Mouse (Mus musculus) cerebellum, adult 18-20 months (tissue): ENCODE data around the gene Phactr4.
"Not testable (repeated sequence)": the region's sequence is repeated elsewhere in the genome, so short reads cannot be mapped to it uniquely, and the experiment has no call there.

ENCODE experiments used
- DNase-seq, 2 experiments: peaks; one replicate each; pipeline ENCODE4 v3.0.0; 2021

Gene Phactr4

DNA sequence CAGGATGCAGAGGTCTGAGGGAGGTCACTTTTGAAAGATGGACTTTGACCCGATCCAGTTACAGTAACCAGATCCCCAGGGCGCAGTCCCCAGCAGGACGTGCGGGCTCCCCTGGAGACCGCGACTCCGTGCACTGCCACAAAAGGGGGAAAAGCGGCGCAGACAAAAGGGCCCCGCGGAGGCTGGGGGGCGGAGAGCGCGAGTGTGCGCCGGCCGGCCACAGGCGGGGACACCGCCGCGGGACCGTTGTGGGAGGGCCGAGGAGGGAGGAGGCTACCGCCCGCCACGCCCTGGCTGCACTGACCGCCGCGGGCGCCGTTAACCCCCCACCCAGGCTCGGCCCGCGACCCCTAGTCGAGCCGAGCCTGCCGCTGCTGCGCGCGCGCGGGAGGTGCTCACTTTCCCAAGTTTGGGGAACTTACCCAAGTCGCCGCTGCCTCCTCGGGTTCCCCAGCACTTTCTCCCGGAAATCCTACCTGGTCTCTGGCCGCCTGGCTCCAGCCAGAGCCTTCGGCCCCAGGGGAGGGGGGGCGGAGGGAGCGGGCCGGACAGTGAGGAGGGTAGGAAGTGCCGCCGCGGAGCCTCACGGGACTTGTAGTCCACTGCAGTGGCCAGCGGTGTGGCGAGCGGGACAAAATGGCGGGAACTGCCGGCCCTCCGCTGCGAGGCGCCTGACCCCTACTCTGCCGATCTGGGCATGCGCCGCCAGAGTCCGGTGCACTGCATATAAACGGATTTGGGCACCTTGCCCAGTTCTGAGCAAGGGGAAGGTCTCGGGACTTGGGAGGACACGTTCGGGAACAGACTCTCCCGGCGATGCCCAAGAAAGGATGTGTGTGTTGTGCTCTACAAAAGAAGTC, at the start of gene Phactr4:
Phactr4 (minus strand) TSS at position 567 of the 860 bp plus-strand sequence.
- peak; percentile 95 to 98 for DNase-seq

DNA sequence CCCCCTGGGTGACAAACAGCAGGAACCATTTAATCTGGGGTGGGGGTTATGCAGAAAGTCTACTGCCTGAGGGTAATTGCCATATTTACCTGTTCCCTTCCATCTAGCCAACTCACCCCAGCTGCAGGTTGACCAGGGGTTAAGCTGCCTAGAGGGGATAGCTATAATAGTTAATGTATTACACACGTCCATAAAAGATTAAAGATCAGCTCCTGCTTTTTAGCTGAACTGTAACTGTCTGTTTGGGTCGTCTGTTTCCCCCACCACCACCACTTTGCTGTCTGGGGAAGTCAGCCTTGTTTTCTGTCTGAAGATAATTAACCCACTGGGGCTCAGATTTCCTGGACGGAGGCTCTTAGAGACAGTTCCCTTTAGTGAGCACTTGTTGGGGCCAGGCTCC, 47.6 kb upstream of the Phactr4 start:
- no peak for DNase-seq

DNA sequence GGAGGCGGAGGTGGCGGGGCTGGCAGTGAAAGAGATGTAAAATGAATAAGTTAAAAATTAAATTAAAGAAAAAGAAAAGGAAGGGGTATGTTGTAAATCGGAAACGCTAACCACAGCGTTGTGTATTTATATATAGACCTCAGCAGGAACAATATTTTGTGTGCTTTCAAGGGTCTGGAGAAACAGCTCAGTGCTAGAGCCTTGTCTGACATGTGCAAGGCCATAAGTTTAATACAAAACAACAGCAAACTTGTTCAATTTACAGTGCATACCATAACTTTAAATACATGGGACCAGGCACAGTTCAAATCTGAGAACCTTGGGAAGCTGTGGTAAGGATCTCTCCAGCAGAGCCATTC, 41.9 kb upstream of the Phactr4 start:
- no peak for DNase-seq

DNA sequence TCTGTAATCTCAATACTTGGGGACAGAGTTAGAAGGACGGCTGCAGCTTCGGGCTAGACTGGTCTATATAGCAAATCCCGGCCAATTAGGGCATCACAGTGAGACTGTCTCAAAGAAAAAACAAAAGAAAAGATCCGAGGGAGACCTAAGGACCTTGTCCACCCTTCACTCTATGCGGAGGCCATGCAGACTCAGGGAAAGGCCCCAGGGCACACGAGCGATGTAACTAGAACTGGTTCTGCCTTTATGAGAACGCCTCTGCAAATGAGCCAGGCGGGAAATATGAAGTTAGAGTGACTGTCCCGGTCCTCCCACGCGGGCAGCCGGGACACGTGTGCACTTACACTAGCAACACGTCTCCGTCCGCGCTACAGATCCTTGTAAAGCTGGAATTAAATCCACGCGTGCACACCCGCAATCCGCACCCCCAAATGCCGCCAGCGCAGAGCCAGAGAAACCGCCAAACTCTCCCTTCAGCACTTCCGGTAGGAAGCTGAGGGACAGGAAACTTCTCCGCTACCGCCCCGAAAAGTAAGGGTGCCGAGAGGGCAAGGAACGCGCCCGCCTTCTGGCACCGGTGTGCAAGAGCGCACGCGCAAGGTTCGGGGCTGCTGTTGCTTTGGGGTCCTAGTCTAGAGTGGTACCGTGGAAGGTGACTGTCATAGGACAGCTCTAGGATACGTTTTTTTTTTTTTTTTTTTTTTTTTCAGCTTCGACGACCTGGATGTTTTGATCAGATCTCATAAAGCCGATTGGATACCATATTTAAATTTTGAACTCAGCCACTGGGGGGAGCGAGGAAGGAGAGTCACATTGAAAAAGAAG, 41.4 kb upstream of the Phactr4 start, which contains the start of gene Med18:
Med18 (minus strand) TSS at position 492 of the 825 bp plus-strand sequence.
- DNase-seq, result peak; percentile 94 to 95

DNA sequence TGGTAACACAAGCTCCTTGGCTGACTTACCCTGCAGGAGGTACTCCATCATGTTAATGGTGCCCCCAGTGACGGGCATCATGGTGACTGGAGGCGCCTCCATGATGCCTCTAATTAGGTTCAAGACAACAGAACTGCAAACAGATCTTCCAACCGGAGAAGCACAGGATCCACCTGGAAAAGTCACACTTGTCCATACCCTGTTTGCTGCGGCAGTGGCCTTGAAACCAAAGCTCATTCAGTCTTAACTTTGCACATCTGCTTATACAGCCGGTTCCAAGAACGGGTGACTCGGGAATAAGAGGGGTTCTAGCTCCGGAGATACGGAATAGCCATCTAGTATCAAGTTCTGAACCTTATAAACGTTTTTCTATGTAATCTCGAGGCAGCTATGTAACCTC, 40.5 kb upstream of the Phactr4 start:
- no peak for DNase-seq

DNA sequence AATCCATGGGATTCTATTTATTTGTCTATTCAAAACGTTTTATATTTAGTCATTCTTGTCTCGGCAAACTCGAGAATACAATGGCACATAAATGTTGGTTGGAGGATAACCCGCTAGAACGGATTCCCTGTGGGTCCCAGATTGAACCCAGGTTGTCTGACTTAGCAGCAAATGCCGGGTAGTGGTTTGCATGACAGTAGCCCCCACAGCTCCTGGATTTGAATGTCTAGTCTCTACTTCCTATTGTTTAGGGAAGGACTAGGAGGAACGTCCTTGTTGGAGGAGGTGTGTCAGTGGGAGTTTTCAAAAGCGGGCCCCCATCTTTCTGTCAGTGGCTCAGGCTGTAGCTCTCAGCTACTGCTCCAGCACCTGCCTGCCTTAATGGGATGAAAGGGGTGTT, 37.9 kb upstream of the Phactr4 start:
- DNase-seq, result no peak

DNA sequence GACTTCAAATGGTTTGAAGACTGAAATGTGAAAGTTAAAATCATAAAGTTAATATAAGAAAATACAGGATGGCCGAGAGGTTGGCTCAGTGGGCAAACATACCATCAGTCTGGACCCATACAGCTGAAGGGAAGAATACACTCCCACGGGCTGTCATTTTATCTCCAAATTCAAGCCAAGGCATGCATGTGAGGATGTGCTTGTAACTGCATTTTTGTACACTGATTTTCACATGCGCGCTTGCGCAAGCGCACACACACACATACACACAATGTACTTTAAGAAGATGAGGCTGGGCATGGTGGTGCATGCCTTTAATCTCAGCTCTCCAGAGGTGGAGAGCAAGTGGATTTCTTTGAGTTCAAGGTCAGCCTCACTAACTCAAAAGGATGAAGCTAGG, 33.3 kb upstream of the Phactr4 start:
- DNase-seq, result no peak

DNA sequence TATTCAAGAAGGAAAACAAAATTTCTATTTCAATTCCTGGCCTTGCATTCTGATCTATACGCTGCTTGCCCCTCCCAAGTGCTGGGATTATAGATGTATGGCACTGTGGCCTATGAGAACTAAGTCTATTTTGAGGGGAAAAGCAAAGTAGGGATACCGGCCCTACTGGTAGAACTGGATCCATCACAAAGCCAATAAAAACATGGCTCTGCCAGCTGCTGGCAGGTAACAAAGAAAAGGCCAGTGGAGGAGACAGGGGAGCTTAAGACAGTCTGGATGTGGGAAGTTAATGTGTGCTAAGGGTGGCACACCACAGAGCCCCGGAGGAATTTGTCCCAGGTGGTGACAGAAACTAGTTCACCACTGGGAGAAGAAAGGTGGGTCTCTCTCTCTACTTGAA, 32.9 kb upstream of the Phactr4 start:
- DNase-seq, result no peak

DNA sequence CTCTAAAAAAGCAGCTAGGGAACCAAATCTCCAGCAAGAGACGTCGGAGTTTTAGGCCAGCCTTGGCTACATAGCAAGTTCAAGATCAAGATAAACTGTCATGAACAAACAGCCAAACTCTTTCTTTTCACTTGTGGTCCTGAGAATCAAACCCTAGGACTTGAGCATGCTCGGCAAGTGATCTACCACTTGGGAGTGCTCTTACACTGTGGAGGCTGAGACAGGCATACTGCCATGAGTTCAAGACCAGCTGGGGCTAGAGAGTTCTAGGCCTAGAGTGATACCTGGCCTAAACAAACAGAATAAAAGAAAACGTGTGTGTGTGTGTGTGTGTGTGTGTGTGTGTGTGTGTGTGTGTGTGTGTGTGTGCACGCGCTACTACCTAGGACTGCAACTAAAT, 31.9 kb upstream of the Phactr4 start:
- DNase-seq, result no peak

DNA sequence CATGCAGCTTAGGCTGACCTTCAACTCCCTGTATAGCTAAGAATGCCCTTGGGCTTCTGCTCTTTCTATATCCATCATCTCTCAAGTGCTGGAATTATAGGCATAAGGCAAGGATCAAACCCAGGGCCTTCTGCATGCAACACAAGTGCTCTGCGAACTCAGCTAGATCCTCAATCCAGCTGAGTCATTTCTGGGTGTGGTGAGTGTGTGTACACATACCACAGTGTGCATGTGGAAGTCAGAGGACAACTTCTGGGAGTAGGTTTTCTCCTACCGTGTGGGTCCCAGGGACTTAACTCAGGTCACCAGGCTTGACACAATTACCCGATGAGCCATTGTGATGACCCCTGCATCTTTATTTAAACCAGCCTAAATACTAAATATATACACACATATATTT, 27.5 kb upstream of the Phactr4 start:
- no peak for DNase-seq

DNA sequence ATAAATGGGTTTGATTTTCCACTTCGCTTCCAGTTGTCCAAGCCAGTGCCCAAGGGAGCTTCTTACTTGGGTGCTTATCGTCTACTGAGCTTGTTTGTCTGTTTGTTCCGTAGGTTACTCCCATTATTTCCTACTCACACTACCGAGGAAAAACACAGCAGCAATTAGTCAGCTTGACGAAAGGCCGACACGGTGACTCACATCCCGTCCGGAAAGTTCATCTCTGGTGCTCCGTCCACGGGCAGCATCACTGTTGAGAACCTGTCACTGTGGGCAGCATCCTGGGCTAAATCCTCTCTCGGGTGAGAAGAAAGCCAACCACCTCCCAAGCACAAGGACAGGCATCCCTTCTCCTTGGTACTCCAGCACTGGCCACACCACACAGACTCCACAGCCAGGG, 23.8 kb upstream of the Phactr4 start:
- no peak for DNase-seq

DNA sequence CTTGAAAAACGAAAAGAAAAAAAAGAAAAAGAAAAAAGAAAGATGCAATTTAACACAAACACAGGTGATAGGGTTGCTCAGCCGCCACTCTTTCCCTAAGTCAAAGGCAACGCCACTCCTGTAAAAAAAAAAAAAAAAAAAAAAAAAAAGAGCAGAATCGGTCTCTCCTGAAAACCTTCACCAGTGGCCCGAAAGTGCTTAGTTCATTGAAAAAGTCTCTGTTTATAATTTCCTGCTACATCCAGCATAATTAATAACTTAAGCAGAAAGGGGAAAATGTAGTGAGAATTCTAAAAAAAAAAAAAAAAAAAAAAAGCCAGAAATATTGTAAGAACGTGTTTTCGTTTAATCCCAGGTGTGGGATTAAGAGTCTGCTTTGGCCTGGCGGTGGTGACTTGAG, 22.2 kb upstream of the Phactr4 start:
- no peak for DNase-seq

DNA sequence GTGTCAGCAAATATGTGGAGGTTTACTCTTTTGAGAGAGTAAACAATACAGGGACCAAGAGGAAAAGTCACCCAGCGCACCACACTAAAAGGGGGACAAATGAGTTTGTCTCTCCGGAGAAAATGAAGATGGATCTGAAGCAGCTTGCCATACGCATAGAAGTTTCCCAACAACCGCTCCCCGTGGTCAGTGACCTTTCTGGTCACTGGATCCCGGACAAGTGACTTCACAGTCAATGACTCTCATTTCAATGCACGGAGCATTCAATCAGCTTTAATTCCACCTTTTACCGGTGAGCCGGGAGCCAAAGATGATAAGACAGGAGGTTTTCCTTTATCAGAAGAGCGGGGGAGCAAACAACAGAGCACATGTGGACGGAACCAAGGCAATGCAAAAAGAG, 15.6 kb upstream of the Phactr4 start:
- no peak for DNase-seq

DNA sequence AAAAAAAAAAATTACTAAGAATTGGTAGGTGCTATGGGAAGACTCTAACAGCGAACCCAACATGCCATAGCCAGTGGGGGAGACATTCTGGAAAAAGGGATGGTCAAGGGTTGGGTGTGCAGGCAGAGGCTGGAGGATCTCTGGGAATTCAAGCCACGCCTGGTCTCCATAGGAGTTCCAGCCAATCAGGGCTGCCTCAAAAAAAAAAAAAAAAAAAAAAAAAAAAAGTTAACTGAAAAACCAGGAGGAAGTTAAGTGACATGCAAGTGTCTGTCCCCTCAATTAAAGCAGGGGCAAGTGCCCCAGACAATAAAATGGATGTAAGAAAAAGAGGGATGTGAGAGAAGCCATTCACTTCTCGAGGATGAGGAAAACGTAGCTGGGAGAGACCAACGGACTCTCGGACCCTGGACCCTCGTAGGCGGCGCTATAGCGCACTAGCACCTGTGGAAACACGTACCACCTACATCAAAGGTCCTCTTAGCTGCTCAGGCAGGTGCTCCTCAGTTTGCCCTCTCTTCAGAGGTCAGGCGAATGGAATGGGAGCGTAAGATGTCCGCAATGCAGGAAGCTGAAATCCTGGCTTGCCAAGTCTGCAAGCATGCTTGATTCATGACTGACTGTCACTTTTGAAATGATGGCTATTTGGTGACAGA, 10.6 kb upstream of the Phactr4 start:
- no peak for DNase-seq

DNA sequence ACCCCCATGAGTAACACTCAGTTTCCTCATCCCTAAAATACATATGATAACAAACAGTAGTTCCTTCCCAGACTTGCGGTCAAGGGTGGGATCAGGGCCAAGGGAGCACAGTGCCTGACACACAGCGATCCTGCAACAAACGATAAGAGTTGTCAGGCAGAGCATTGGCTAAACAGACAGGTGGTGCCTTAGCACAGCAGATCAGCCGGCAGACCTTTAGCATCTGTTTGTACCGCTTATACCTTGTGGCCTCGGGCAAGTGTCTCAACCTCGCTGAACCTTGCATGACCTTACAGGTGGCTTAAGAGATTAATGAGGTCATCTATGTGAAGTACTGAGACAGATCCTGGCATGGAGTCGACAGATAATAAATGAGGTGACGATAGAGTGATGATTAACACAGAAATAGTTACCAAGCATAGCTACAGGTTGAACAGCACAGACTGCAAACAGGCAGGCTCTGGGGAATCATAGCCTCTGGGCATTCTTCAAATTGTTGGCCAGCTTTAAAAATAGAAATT, 5.8 kb upstream of the Phactr4 start:
- DNase-seq, result no peak

DNA sequence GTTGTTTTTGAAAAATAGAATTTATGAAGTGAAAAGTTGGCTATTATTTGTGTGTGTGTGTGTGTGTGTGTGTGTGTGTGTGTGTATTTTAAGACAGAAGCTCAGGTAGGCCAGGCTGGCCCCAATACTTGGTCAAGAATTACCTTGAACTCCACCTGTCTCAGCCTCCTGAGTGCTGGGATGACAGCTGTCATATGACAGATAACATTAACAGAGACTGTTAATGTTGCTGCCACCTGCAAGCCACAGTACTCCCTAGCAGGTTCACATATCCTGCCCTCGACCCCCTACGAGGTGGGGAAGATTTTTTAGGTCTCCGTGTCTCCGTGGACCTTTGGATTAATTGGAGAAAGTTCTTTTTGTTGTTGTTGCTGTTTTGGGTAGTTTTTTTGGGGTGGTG, 5.2 kb upstream of the Phactr4 start:
- no peak for DNase-seq

DNA sequence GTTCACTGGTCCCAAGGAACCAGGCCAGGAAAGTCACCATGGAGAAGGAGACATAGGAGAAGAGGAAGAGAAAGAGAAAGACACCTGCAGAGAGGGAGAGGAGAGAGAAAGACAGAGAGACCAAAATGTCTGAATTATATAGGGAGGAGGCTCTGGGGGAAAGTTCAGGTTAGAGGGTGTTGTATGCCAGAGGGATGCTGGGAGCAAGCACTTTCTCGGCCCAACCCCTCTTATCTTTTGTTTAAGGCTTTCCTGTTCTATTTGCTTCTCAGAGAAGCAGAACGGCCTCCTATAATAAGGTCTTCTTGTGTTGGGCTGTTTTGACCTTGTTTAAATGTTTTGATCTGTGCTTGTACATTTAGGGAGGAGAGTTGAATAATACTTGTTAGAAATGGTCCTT, 3.7 kb upstream of the Phactr4 start:
- no peak for DNase-seq

DNA sequence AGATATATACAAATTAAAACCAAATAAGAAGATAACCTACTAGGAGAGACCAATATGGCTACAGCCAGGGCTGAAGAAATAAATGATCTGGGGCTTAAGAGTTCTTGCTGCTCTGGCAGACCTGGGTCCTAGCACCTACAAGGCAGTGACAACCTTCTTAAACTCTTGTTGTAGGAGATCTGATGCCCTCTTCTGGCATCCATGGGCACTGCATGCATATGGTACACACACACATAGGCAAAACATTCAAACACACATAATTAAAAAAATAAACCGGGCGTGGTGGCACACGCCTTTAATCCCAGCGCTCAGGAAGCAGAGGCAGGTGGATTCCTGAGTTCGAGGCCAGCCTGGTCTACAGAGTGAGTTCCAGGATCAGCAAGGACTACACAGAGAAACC, 2.5 kb upstream of the Phactr4 start:
- DNase-seq, result no peak

DNA sequence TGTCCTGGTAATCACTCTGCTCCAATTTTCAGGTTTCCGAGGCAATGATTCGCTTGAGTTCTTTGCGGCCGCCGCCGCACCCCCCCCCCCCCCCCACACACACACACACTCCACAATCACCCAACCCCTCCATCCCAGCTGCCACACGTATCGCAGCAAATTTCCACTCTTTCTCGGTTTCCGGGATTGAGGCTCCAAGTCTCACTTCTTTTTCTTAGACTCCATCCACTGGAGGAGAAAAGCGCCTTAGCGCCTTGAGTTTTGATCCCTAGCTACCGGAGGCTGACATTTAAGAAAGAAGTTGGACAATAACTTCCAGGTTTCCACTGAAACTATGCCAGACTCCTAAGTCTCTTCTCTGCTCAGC, 750 bp downstream of the Phactr4 start:
- peak in 1 of 2 experiments; percentile 10 for DNase-seq

DNA sequence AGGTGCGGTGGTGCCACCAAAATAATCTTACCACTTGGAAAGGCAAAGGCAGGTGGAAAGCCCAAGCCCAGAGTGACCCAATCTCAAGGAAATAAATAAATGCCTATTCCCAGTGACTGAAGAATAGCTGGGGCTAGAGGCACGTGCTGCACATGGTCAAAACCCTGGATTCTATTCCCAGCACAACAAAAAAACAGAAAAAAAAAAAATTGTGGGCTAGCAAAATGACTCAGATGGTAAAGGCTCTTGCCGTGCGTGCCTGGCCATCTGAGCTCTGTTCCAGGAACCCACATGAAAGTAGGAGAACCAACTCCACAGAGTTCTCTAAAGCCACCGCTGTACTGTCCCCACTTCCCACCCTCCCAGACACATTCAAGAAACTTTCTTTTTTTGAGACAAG, 1.8 kb downstream of the Phactr4 start:
- DNase-seq, result no peak

DNA sequence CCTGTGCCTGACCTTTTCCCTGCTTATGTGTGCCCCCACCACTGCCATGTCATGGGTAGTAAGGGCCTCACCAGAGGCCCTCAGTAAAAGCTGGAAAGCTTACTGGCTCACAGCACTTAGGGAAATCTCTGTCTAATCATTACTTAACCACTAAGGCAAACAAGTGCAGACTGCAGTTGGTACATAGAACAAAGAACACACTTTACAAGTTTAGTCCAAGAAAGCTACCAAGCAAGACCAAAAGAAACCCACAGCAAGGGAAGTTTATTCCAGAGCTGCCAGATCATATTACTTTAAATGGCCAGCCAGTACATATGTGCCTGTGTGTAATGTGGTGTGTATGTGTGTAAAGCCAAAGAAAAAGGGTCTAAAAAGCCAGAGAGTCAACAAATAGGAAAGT, 6.3 kb downstream of the Phactr4 start:
- DNase-seq, result no peak

DNA sequence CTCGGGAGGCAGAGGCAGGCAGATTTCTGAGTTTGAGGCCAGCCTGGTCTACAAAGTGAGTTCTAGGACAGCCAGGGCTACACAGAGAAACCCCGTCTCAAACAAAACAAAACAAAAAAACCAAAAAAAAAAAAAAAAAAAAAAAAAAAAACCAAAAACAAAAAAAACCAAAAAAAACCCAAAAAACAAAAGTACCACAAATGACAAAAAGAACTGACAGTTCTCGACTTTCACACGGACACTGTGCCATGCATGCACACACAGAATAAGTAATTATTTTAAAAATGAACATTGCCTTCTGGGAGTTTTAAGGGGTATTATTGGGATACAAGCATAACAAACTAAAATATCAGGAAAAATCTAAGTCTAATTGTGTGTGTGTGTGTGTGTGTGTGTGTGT, 9.0 kb downstream of the Phactr4 start:
- DNase-seq, result not testable (repeated sequence)

DNA sequence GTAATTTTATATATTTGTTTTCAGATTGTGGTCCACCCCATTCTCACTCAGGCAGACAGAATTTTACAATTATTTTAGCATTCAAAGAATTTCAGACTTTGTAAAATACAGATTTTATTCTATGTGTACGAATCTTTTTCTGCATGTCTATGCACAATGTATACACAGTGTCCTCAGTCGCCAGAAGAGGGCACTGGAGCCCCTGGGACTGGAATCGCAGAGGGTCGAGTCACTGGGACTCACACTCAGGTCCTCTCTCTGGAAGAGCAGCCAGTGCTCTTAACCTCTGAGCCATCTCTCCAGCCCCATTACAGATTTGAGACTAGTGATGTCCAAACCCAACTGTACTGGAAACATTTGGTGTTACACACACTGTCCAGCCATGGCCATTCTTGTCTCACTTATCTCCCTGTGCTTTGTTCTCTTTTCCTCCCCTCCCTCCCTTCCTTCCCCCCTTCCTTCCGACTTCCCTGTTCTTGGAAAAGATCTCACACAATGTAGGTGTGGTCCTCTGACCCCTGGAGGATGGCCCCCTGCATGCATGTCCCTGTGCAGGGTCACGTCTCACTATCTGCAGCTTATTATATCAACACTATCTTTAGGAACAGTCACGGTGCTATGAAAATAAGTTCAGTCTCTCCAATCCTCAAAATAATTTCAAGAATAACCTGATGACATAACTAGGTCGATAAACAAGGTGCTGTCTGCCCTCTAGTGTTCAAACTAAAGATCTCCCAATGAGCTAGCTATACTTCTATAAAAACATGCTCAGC, 10.8 kb downstream of the Phactr4 start:
- DNase-seq, result peak; percentile 13 to 16
